Mouse (Mus musculus): ENCODE measurements around the gene Il1f8.
"Not testable (repeated sequence)": the region's sequence is repeated elsewhere in the genome, so short reads cannot be mapped to it uniquely, and the experiment has no call there.

The Il1f8 gene

GRCm38 (mm10) chr2:24152861-24153260 lies at the start of gene Il1f8:
Il1f8 (plus strand) TSS chr2:24153161.
- in situ Hi-C loops (cut with MboI) = no loop called here

DNA sequence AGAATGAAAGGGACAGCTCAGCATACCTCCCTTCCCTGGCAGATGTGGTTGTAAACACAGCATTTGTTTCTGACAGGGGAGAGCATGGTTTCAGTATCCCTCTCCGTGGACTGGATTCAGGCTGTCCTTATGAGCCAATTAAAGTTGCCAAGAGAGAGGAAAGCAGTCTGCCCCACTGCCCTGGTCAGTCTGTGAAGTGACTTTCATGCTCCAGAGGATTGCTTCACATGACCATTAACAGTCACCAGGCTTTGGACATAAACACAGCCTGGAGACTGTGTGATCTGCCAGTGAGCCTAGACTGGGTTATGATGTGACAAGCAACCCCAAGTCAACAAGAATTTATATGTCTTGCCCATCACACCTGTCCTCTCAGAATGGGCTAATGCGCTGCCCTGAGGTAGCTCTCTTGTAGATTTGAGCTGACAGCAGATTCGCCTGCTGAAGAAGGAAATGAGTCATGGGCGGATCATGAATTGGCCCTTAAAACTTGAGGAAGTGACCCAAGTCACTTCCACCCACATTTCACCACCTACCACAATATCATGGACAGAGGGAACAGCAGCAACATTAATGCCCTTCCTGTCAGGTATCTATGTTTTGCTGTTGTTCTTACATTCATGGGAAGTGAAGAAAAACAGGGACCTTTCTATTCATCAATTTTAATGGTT lies 49.2 kb upstream of the Il1f8 start:
- in situ Hi-C loops (cut with MboI) = no loop called here

DNA sequence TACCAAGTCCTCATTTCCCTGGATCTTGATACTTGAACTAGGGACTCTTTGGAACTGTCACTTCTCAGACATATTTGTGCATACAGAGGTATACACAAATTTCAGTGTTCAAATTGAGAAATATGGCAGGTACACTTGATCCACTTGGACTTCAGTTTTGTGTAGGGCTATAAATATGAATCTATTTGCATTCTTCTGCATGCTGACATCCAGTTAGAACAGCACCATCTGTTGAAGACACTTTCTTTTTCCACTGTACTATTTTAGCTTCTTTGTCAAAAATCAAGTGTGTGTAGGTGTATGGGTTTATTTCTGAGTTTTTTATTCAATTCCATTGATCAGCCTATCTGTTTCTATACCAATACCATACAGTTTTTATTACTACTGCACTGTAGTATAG lies 43.9 kb upstream of the Il1f8 start:
- in situ Hi-C loops (cut with MboI) = no loop called here

GRCm38 (mm10) chr2:24134373-24134772 lies 18.6 kb upstream of the Il1f8 start:
- in situ Hi-C loops (cut with MboI) = no loop called here

- in situ Hi-C loops (cut with MboI) = not testable (repeated sequence)
These were observed 28.8 kb downstream of the Il1f8 start for GRCm38 (mm10) chr2:24181683-24182331.

DNA sequence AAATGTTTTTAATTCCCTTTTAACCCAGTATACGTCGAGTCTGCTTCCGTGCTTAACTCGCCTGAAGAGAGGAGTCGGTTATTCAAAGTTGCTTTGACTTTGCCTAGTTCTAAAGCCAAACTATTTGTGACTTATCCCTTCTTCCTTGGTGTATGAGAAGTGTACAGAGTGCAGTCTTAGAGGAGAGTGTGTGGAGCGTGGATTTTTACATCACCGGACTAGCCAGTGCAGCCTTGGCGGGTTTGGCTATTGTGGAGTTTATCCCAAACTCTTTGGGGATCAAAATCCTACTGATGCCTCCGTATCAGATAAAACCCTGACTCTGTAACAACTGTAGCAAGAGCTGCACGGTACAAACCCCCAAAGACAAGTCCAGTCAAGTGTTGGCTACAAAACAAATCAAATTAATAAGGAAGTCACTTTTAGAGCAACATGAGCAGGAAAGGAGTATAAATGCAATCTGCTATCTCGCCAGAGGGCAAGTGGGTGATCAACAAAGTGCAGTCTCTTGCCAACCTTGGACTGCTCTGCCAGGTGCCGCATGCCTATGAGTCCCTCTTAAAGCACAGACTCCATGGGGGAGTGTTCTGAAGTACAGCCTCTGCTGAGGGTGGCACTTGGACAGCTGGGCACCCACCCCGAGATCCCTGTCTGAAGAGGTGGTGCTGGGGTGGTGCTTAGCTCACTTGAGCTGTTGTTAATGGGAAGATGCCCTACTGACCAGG lies 29.6 kb downstream of the Il1f8 start:
- in situ Hi-C loops (cut with MboI) = not testable (repeated sequence)

DNA sequence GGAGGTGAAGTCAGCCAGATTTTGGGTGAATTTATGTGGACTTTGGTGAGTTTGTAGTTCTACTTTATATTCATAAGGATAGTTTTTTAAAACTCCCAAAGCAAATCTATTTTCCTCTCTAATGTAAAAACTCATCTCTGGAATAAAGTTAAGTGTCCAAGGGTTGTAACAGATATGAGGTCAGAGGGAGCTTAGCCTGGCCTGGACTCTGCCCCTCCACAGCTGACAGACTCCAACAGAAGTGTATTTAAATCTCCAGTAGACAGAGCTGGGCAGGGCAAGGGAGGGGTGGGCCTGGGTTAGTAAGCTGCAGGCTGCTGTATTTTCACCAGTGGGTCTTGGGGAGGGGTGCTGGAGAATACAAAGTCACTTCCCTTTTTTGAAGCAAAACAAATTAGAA lies 31.1 kb downstream of the Il1f8 start:
- in situ Hi-C loops (cut with MboI) = not testable (repeated sequence)

- in situ Hi-C loops (cut with MboI) = no loop called here
These were observed 33.2 kb downstream of the Il1f8 start, which contains the start of gene Il1f9 for GRCm38 (mm10) chr2:24186176-24186575. Il1f9 (plus strand) TSS chr2:24186476.

GRCm38 (mm10) chr2:24187585-24187984 lies 34.6 kb downstream of the Il1f8 start:
- in situ Hi-C loops (cut with MboI) = no loop called here

GRCm38 (mm10) chr2:24188189-24188588 lies 35.2 kb downstream of the Il1f8 start:
- in situ Hi-C loops (cut with MboI) = no loop called here

Measured in mature B cell (primary cell).